Mouse (Mus musculus): ENCODE measurements around the gene Phkb.

DNA sequence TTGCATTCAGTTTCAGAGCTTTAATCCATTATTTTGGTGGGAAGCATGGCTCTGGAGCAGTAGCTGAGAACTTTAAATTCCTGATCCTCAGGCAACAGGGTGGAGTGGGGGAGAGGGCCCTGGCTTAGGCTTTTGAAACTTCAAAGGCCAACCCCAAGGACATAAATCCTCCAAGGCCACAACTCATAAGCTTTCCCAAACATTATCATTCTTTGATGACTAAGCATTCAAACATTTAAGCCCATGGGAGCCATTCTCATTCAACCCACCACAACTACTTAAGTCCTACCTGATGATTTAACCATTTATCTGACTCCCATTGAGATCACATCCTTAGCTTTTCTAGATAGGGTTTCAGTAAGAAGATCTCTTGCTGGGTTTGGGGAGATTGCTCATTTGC, 84.2 kb downstream of the Phkb start:
- TF ChIP-seq CHD1 (IDR thresholded peaks at IDR 0.05; ENCODE audit: low read depth, low read length) (no peak), CTCF (conservative IDR thresholded peaks at IDR 0.05 in 1 of 2, IDR thresholded peaks at IDR 0.05 in 1 of 2; ENCODE audit: low read depth in 2 of 2, low read length in 2 of 2) (no peak), SIN3A (IDR thresholded peaks at IDR 0.05; ENCODE audit: low read length) (no peak), BHLHE40 (IDR thresholded peaks at IDR 0.05; ENCODE audit: low read depth, low read length) (no peak), USF2 (conservative IDR thresholded peaks at IDR 0.05; ENCODE audit: low read depth, low read length) (no peak), POLR2A (IDR thresholded peaks at IDR 0.05; ENCODE audit: low read depth, low read length) (no peak), ZKSCAN1 (IDR thresholded peaks at IDR 0.05; ENCODE audit: borderline replicate concordance, low read depth, low read length) (no peak)
